Mouse (Mus musculus): Measurements from ENCODE around the gene 4930544D05Rik.

GRCm38 (mm10) chr11:70635601-70636000 is 20.0 kb downstream of the 4930544D05Rik start:
- TF ChIP-seq CTCF (IDR thresholded peaks at IDR 0.05; ENCODE audit: low read depth, low read length) (no peak), POLR2A (IDR thresholded peaks at IDR 0.05; ENCODE audit: extremely low read depth, insufficient read depth, low read length) (no peak)

All from liver, adult 2 months (tissue).